Mouse (Mus musculus) kidney, postnatal 0 days (tissue): ENCODE measurements around the gene Kcna5. TPM values are rescaled to one million over a fixed set of nuclear protein-coding genes. Genes with fewer than 3 reads are reported as not detected.

ENCODE experiments used
- ATAC-seq: fragments of 200-750 bp; cut with Nextera tagmentation; replicated peaks from 2 replicates; pipeline ENCODE4 v1.8.0; 2017; ENCODE audit warnings: low read depth, moderate number of reproducible peaks, moderate TSS enrichment, moderate library complexity; ENCODE audit not compliant: low FRiP score
- DNase-seq: peaks from one replicate; pipeline ENCODE4 v3.0.0-alpha.2; 2016; ENCODE audit warnings: low spot score
- H3K27ac ChIP-seq: fragments of 300-500 bp; sonication (generic); 2 replicates; pipeline ENCODE4 v1.5.1; 2014; ENCODE audit warnings: mild to moderate bottlenecking
- H3K27me3 ChIP-seq: fragments of 300-500 bp; sonication (generic); 2 replicates; pipeline ENCODE4 v1.6.1; 2014; ENCODE audit warnings: low read length, mixed read lengths; ENCODE audit not compliant: insufficient read depth
- H3K36me3 ChIP-seq: fragments of 300-500 bp; sonication (generic); 2 replicates; pipeline ENCODE4 v1.6.1; 2014; ENCODE audit warnings: low read length, mixed read lengths; ENCODE audit not compliant: insufficient read depth
- H3K4me1 ChIP-seq: fragments of 300-500 bp; sonication (generic); replicated peaks from 2 replicates; pipeline ENCODE4 v1.6.1; 2014; ENCODE audit warnings: antibody characterized with exemption, low read length, mixed read lengths; ENCODE audit not compliant: insufficient read depth
- H3K4me2 ChIP-seq: fragments of 300-500 bp; sonication (generic); 2 replicates; pipeline ENCODE4 v1.6.1; 2014; ENCODE audit warnings: mild to moderate bottlenecking, low read length, moderate library complexity, mixed read lengths
- H3K4me3 ChIP-seq: fragments of 300-500 bp; sonication (generic); replicated peaks from 2 replicates; pipeline ENCODE4 v1.5.1; 2014; ENCODE audit warnings: low read depth, low read length
- H3K9ac ChIP-seq: fragments of 300-500 bp; sonication (generic); 2 replicates; pipeline ENCODE4 v1.6.1; 2014; ENCODE audit warnings: low read depth, low read length
- H3K9me3 ChIP-seq: fragments of 300-500 bp; sonication (generic); replicated peaks from 2 replicates; pipeline ENCODE4 v1.6.1; 2016; ENCODE audit warnings: low read length, inconsistent platforms, mixed read lengths
- CTCF ChIP-seq: IDR thresholded peaks from 2 replicates; pipeline ENCODE4 v1.5.1; 2016; ENCODE audit warnings: antibody characterized with exemption, low read depth, mild to moderate bottlenecking, moderate library complexity
- WGBS: fragments of 180-500 bp; shearing (Covaris S2); extraction: QIAGEN DNeasy Blood & Tissue Kit; methylation state at CpG from one replicate; pipeline ENCODE4 v1.1.7; 2014; 5-methylcytosine and 5-hydroxymethylcytosine counted together
- polyA plus RNA-seq: library from polyadenylated mRNA; unstranded; fragments of >200 nt; fragmentation: Nextera tagmentation; extraction: Ambion mirVana; gene quantifications from 2 replicates; pipeline ENCODE4 v1.2.1, GENCODE M21; 2015

Kcna5 gene
- polyA plus RNA-seq, 1 experiment from 2014 or later: 3.0 TPM

DNA sequence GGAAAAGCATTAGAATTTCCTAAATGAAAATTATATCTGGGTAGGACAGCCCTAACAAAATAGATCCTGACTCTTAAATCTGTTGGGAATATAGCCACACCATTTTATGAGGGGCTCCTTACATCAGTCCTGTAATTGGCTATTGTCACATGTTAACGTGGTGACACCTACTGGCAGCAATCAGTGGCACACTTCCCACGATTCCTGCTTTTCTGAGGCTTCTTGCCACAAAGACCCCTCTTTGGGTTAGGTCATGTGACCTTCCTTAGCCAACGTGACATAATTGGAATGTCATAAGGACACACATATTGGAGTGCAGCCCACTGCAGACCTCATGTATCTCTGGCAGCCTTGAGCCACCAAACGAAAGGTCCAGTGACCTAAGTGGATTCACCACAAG is 26.5 kb upstream of the Kcna5 start:
- DNase-seq (no peak), ATAC-seq (no peak)
- Histone ChIP-seq H3K9ac (no peak overlapping the region), H3K27me3 (no peaks in the 10 kb centered on the region), H3K4me1 (no peaks in the 10 kb centered on the region), H3K36me3 (no peaks in the 10 kb centered on the region), H3K9me3 (no peaks in the 10 kb centered on the region), H3K27ac (no peak overlapping the region), H3K4me3 (no peak overlapping the region), H3K4me2 (no peak overlapping the region)
- peak; percentile 60 for TF ChIP-seq CTCF
- WGBS: 33% methylated on average over 4 of the region's 4 CpGs

DNA sequence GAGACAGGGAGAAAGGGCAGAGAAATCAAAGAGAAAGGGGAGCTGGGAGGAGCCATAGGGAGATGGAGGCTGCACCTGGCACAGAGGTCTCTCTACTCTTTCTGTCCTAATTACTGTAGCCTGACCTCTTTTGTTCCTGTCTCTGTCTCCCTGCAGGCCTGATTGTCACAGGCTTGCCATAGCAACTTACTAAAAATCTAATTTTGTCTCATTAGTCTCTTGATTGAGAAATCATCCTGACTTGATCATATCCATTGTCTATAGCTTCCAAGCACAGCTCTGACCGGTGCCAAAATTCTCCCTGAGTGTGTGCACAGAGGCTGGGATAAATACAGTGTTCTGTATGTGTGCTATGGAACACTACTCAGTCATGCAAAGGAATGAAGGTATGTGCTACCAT is 25.5 kb upstream of the Kcna5 start:
- Histone ChIP-seq H3K9me3 (no peaks in the 10 kb centered on the region), H3K4me2 (no peak overlapping the region), H3K4me3 (no peak overlapping the region), H3K4me1 (no peaks in the 10 kb centered on the region), H3K9ac (no peak overlapping the region), H3K27ac (no peak overlapping the region), H3K36me3 (no peaks in the 10 kb centered on the region), H3K27me3 (no peaks in the 10 kb centered on the region)
- no peak for TF ChIP-seq CTCF
- no peak for DNase-seq
- 100% methylated on average over 1 of the region's 1 CpGs for WGBS
- ATAC-seq: no peak

DNA sequence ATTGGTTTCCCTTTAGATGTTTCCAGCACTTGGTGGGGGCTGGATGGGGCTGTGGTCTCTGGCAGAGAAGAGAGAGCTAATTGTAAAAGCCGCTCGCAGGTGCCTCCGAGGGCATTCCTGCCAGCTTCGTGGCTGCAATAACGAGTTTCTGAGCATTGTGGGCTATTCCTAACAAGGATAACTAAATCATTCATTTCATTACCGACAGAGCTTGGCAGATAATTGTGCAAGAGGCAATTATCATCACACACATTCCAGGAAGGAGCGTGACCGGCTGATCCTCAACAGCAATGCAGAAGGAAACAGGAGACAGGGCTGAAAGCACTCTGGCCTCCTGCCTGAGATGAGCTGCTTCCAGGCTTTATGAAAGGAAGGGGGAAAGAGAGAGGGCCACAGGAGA is 24.8 kb upstream of the Kcna5 start:
- H3K4me2 ChIP-seq: no peak overlapping the region
- peak; percentile 42 for DNase-seq
- H3K27ac ChIP-seq: no peak overlapping the region
- WGBS: 30% methylated on average over 8 of the region's 8 CpGs
- H3K27me3 ChIP-seq: no peaks in the 10 kb centered on the region
- no peaks in the 10 kb centered on the region for H3K9me3 ChIP-seq
- ATAC-seq: no peak
- no peaks in the 10 kb centered on the region for H3K4me1 ChIP-seq
- H3K4me3 ChIP-seq: no peak overlapping the region
- H3K36me3 ChIP-seq: no peaks in the 10 kb centered on the region
- no peak for TF ChIP-seq CTCF
- no peak overlapping the region for H3K9ac ChIP-seq

DNA sequence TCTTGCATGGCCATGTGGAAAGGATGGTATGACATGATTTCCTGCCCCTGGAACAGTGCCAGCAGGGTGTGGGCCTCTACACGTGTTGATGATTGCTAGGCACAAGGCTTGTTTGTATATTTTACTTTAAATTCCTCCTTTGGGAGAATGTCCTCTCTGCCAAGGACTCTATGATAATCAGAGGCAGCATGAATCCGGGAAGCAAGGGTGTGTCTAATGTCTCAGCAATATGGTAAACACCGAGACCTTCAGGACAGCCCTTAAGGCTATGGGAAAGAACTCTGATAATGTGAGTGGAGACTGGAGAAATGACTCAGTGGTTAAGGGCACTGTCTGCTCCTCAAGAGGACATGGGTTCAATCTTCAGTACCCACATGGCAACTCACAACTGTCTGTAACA is 23.1 kb upstream of the Kcna5 start:
- H3K27me3 ChIP-seq: no peaks in the 10 kb centered on the region
- no peaks in the 10 kb centered on the region for H3K9me3 ChIP-seq
- no peak overlapping the region for H3K27ac ChIP-seq
- no peak overlapping the region for H3K9ac ChIP-seq
- DNase-seq (no peak), ATAC-seq (no peak)
- H3K4me1 ChIP-seq: no peaks in the 10 kb centered on the region
- WGBS: 69% methylated on average over 3 of the region's 3 CpGs
- no peak overlapping the region for H3K4me3 ChIP-seq
- H3K36me3 ChIP-seq: no peaks in the 10 kb centered on the region
- no peak for TF ChIP-seq CTCF
- no peak overlapping the region for H3K4me2 ChIP-seq

- Histone ChIP-seq H3K4me2 (no peak overlapping the region), H3K4me3 (no peak overlapping the region), H3K9ac (no peak overlapping the region), H3K27ac (no peak overlapping the region), H3K27me3 (no peaks in the 10 kb centered on the region), H3K4me1 (no peaks in the 10 kb centered on the region), H3K9me3 (no peaks in the 10 kb centered on the region), H3K36me3 (no peaks in the 10 kb centered on the region)
- ATAC-seq (peak; percentile 57; the same call in 1 of the 2 replicates), DNase-seq (peak; percentile 55)
- peak; percentile 64 for TF ChIP-seq CTCF
- WGBS: 19% methylated on average over 9 of the region's 9 CpGs
These were observed 18.6 kb upstream of the Kcna5 start for GRCm38 (mm10) chr6:126553812-126554211.

DNA sequence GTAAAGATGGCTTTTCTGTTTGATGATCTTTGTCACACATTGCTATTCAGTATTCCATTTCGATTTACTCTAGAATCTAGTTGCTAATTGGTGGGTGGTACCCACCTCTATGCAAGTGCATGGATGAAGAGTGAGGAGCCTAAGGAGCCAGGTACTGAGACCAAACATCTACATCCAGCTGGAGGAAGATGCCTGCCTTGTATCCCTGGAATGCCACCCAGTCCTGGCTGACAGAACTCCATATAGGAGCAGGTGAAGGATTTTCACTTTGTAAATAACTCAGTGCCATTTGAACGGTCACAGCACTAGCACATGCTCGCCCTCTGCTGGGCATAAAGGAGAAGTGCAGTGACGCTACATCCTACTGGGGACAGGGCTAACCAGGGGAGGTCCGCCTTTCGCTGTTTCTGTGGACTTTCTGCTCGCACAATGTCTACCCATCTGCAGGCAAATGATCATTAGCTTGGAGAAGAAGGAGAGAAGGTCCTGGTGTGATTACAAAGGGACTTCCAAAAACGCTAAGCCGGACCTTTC is 16.7 kb upstream of the Kcna5 start:
- ATAC-seq: no peak

More for the DNA sequence above, 16.7 kb upstream of the Kcna5 start:
- Histone ChIP-seq H3K4me3 (no peak overlapping the region), H3K27ac (no peak overlapping the region), H3K27me3 (no peaks in the 10 kb centered on the region), H3K4me1 (no peaks in the 10 kb centered on the region), H3K9ac (no peak overlapping the region), H3K36me3 (no peaks in the 10 kb centered on the region), H3K9me3 (no peaks in the 10 kb centered on the region), H3K4me2 (no peak overlapping the region)
- peak; percentile 97 for TF ChIP-seq CTCF
- peak; percentile 84 for DNase-seq
- 17% methylated on average over 9 of the region's 9 CpGs for WGBS
